15 mouse cellular contexts compared by ENCODE assay signal in genomic region chr5:144276898-144277630, GRCm38 (mm10). TPM values are rescaled to one million over a fixed set of nuclear protein-coding genes. Genes with fewer than 3 reads are reported as not detected.
DNase-seq lines count a peak whose midpoint lies in the region; ATAC-seq and TF ChIP-seq lines count a peak whose summit lies in the region.
"Had no signal": no experiment of that assay in that cellular context is flagged by ENCODE, and none has a peak within 500 bp of the region (broad histone marks: within the 10 kb centered on the region; RNA-seq: fewer than 3 reads in every experiment).

No protein-coding gene starts in this region.

- no peak overlapping the region for H3K9ac ChIP-seq in midbrain, embryonic 11.5 days (ENCODE audit: low read length)
- H3K9ac ChIP-seq in midbrain, embryonic 16.5 days (ENCODE audit: low read depth, low read length) = no peak overlapping the region
- no peak overlapping the region for H3K9ac ChIP-seq in stomach, postnatal 0 days (ENCODE audit: low read length)
- no peak overlapping the region for H3K9ac ChIP-seq in hindbrain, embryonic 11.5 days (ENCODE audit: low read depth, low read length)
- H3K9ac ChIP-seq: forebrain, embryonic 12.5 days; hindbrain, embryonic 14.5 days; lung, embryonic 15.5 days had no signal

- no peaks in the 10 kb centered on the region for H3K36me3 ChIP-seq in midbrain, embryonic 11.5 days (ENCODE audit: control insufficient read depth, insufficient read depth, low read length)
- peaks cover 2% of the 10 kb centered on the region; the same call in 1 of the 2 replicates for H3K36me3 ChIP-seq in midbrain, embryonic 16.5 days (ENCODE audit: control insufficient read depth, insufficient read depth, low read length)
- H3K36me3 ChIP-seq in stomach, postnatal 0 days (ENCODE audit: control insufficient read depth, insufficient read depth, low read length) = peaks cover 7% of the 10 kb centered on the region
- H3K36me3 ChIP-seq in hindbrain, embryonic 11.5 days (ENCODE audit: control insufficient read depth, insufficient read depth, low read length) = no peaks in the 10 kb centered on the region

- no peak overlapping the region for H3K4me3 ChIP-seq in midbrain, embryonic 11.5 days (ENCODE audit: low read depth, low read length)
- H3K4me3 ChIP-seq in midbrain, embryonic 16.5 days (ENCODE audit: low read depth, low read length) = no peak overlapping the region
- H3K4me3 ChIP-seq in stomach, postnatal 0 days (ENCODE audit: low read depth, low read length) = no peak overlapping the region
- no peak overlapping the region for H3K4me3 ChIP-seq in hindbrain, embryonic 11.5 days (ENCODE audit: low read depth, low read length)
- H3K4me3 ChIP-seq: forebrain, embryonic 12.5 days; lung, embryonic 15.5 days had no signal

- no peak for ATAC-seq in midbrain, embryonic 11.5 days (ENCODE audit: low FRiP score)
- ATAC-seq in midbrain, embryonic 16.5 days = no peak
- ATAC-seq in megakaryocyte, adult 5-6 weeks (ENCODE audit: poor library complexity, severe bottlenecking) = peak; percentile 94
- ATAC-seq in stomach, postnatal 0 days (ENCODE audit: low FRiP score, low TSS enrichment) = peak; percentile 37; the same call in 1 of the 2 replicates
- no peak for ATAC-seq in hindbrain, embryonic 11.5 days (ENCODE audit: low FRiP score)
- ATAC-seq: Patski had no signal

- peak; percentile 70 for DNase-seq in midbrain, embryonic 11.5 days (ENCODE audit: low spot score, missing footprints)
- DNase-seq in MEL-GATA-1-ER (ENCODE audit: extremely low read depth, low read depth) = peak; percentile 51
- DNase-seq in stomach, postnatal 0 days (ENCODE audit: low spot score) = peak; percentile 9
- DNase-seq in gastrocnemius, adult 8-10 months (ENCODE audit: low spot score in 2 of 2) = no peak
- DNase-seq in kidney, postnatal 10 days = no peak
- DNase-seq in hindbrain, embryonic 11.5 days (ENCODE audit: low spot score) = no peak
- DNase-seq: adrenal gland, postnatal 25 days; cerebellum, adult 2 months; kidney, postnatal 36 days had no signal

- TF ChIP-seq CTCF in stomach, postnatal 0 days (IDR thresholded peaks at IDR 0.05; ENCODE audit: low read depth) = no peak

- TF ChIP-seq EP300 in stomach, postnatal 0 days (optimal IDR thresholded peaks at IDR 0.05) = no peak

- no peaks in the 10 kb centered on the region for H3K27me3 ChIP-seq in midbrain, embryonic 11.5 days (ENCODE audit: control insufficient read depth, insufficient read depth, low read length)
- no peaks in the 10 kb centered on the region for H3K27me3 ChIP-seq in midbrain, embryonic 16.5 days (ENCODE audit: control insufficient read depth, insufficient read depth, low read depth, low read length)
- no peaks in the 10 kb centered on the region for H3K27me3 ChIP-seq in stomach, postnatal 0 days (ENCODE audit: control insufficient read depth, insufficient read depth, low read length)
- no peaks in the 10 kb centered on the region for H3K27me3 ChIP-seq in hindbrain, embryonic 11.5 days (ENCODE audit: control insufficient read depth, insufficient read depth, low read length)
- H3K27me3 ChIP-seq: forebrain, embryonic 12.5 days; lung, embryonic 15.5 days; Patski had no signal

- 88% methylated on average over 17 of the region's 17 CpGs for WGBS in midbrain, embryonic 11.5 days
- WGBS in midbrain, embryonic 16.5 days = 82% methylated on average over 17 of the region's 17 CpGs
- WGBS in stomach, postnatal 0 days = 78% methylated on average over 17 of the region's 17 CpGs
- WGBS in hindbrain, embryonic 11.5 days = 89% methylated on average over 17 of the region's 17 CpGs

- no peak overlapping the region for H3K4me2 ChIP-seq in midbrain, embryonic 11.5 days
- H3K4me2 ChIP-seq in midbrain, embryonic 16.5 days (ENCODE audit: low read length) = no peak overlapping the region
- no peak overlapping the region for H3K4me2 ChIP-seq in stomach, postnatal 0 days (replicated peaks; ENCODE audit: low read depth)
- no peak overlapping the region for H3K4me2 ChIP-seq in hindbrain, embryonic 11.5 days (replicated peaks; ENCODE audit: low read depth, low read length)
- H3K4me2 ChIP-seq: forebrain, embryonic 12.5 days; hindbrain, embryonic 14.5 days; lung, embryonic 15.5 days had no signal

- H3K27ac ChIP-seq in midbrain, embryonic 11.5 days (ENCODE audit: low read depth, low read length) = no peak overlapping the region
- H3K27ac ChIP-seq in midbrain, embryonic 16.5 days (ENCODE audit: low read length) = no peak overlapping the region
- H3K27ac ChIP-seq in stomach, postnatal 0 days (replicated peaks) = no peak overlapping the region
- no peak overlapping the region for H3K27ac ChIP-seq in hindbrain, embryonic 11.5 days (ENCODE audit: low read depth, low read length)
- H3K27ac ChIP-seq: forebrain, embryonic 12.5 days; hindbrain, embryonic 14.5 days; lung, embryonic 15.5 days had no signal

- H3K4me1 ChIP-seq in midbrain, embryonic 11.5 days (ENCODE audit: control insufficient read depth, insufficient read depth, low read length) = no peaks in the 10 kb centered on the region
- H3K4me1 ChIP-seq in midbrain, embryonic 16.5 days (ENCODE audit: control insufficient read depth, insufficient read depth, low read length) = no peaks in the 10 kb centered on the region
- no peaks in the 10 kb centered on the region for H3K4me1 ChIP-seq in stomach, postnatal 0 days (replicated peaks; ENCODE audit: control insufficient read depth, insufficient read depth)
- H3K4me1 ChIP-seq in hindbrain, embryonic 11.5 days (replicated peaks; ENCODE audit: control insufficient read depth, insufficient read depth, low read length) = no peaks in the 10 kb centered on the region

- no peaks in the 10 kb centered on the region for H3K9me3 ChIP-seq in midbrain, embryonic 11.5 days (ENCODE audit: control insufficient read depth, low read length)
- no peaks in the 10 kb centered on the region for H3K9me3 ChIP-seq in midbrain, embryonic 16.5 days (replicated peaks; ENCODE audit: control insufficient read depth, low read length, poor library complexity, severe bottlenecking)
- no peaks in the 10 kb centered on the region for H3K9me3 ChIP-seq in stomach, postnatal 0 days (ENCODE audit: control insufficient read depth, low read length)
- H3K9me3 ChIP-seq in hindbrain, embryonic 11.5 days (ENCODE audit: control insufficient read depth, low read length) = no peaks in the 10 kb centered on the region
- H3K9me3 ChIP-seq: forebrain, embryonic 12.5 days; lung, embryonic 15.5 days had no signal

RNA-seq across cellular contexts. Expression of gene Bri3, which starts 32.8 kb away (rescaled TPM):
- 123 and 130 TPM in 2 replicates for polyA plus RNA-seq in midbrain, embryonic 11.5 days (2014; fragmentation: Nextera tagmentation; extraction: Ambion mirVana)
- polyA plus RNA-seq in midbrain, embryonic 16.5 days (2015; fragmentation: Nextera tagmentation; extraction: Ambion mirVana) = 97.3 and 98.5 TPM in 2 replicates
- total RNA-seq in megakaryocyte, adult 5-6 weeks (2015) = 86.8 and 91.0 TPM in 2 replicates
- total RNA-seq in megakaryocyte, adult 5-6 weeks (2017) = 20.1 and 33.8 TPM in 2 replicates
- 197 and 214 TPM in 2 replicates for polyA plus RNA-seq in stomach, postnatal 0 days (2015; fragmentation: Nextera tagmentation; extraction: Ambion mirVana)
- 10 to 100 TPM; 35.7 to 43.3 (median 40.9) TPM for total RNA-seq in gastrocnemius, adult 8-10 months (2022)
- 125 and 126 TPM in 2 replicates for polyA plus RNA-seq in hindbrain, embryonic 11.5 days (2014; fragmentation: Nextera tagmentation; extraction: Ambion mirVana)

RNA-seq across cellular contexts. Expression of gene Tecpr1, which starts 53.6 kb away (rescaled TPM):
- 13.1 TPM in 2 replicates for polyA plus RNA-seq in midbrain, embryonic 11.5 days (2014; fragmentation: Nextera tagmentation; extraction: Ambion mirVana)
- 46.1 and 48.2 TPM in 2 replicates for polyA plus RNA-seq in midbrain, embryonic 16.5 days (2015; fragmentation: Nextera tagmentation; extraction: Ambion mirVana)
- total RNA-seq in megakaryocyte, adult 5-6 weeks (2015) = 6.0 and 9.8 TPM in 2 replicates
- total RNA-seq in megakaryocyte, adult 5-6 weeks (2017) = 8.0 and 13.0 TPM in 2 replicates
- polyA plus RNA-seq in stomach, postnatal 0 days (2015; fragmentation: Nextera tagmentation; extraction: Ambion mirVana) = 15.4 and 16.9 TPM in 2 replicates
- 10 to 100 TPM; 15.1 to 16.4 (median 15.7) TPM for total RNA-seq in gastrocnemius, adult 8-10 months (2022)
- polyA plus RNA-seq in hindbrain, embryonic 11.5 days (2014; fragmentation: Nextera tagmentation; extraction: Ambion mirVana) = 13.3 and 16.6 TPM in 2 replicates

Comparison
In these comparisons a context has a peak if more than half of its experiments do, and no peak if none do; other contexts are left out.
1. ATAC-seq: peak in megakaryocyte, adult 5-6 weeks (single experiment) and stomach, postnatal 0 days (single experiment); none in midbrain, embryonic 11.5 days (single experiment), midbrain, embryonic 16.5 days (single experiment) and hindbrain, embryonic 11.5 days (single experiment).
2. DNase-seq: peak in midbrain, embryonic 11.5 days (single experiment), MEL-GATA-1-ER (single experiment) and stomach, postnatal 0 days (single experiment); none in gastrocnemius, adult 8-10 months (0 of 2), kidney, postnatal 10 days (single experiment) and hindbrain, embryonic 11.5 days (single experiment).